Mouse (Mus musculus): ENCODE results near the gene Pxk.
"Not testable (repeated sequence)": the region's sequence is repeated elsewhere in the genome, so short reads cannot be mapped to it uniquely, and the experiment has no call there.

Gene Pxk

GRCm38 (mm10) chr14:8108047-8108446, 10.0 kb downstream of the Pxk start:
- no peak for DNase-seq

- no peak for DNase-seq
Observed at GRCm38 (mm10) chr14:8108976-8109375, 11.0 kb downstream of the Pxk start.

GRCm38 (mm10) chr14:8111545-8111944, 13.5 kb downstream of the Pxk start:
- no peak for DNase-seq

GRCm38 (mm10) chr14:8112036-8112435, 14.0 kb downstream of the Pxk start:
- DNase-seq: no peak

GRCm38 (mm10) chr14:8113616-8114015, 15.6 kb downstream of the Pxk start:
- DNase-seq: no peak

GRCm38 (mm10) chr14:8114306-8114705, 16.3 kb downstream of the Pxk start:
- DNase-seq: no peak

GRCm38 (mm10) chr14:8114756-8115155, 16.7 kb downstream of the Pxk start:
- DNase-seq: no peak

- DNase-seq: no peak
Observed at GRCm38 (mm10) chr14:8115772-8116171, 17.8 kb downstream of the Pxk start.

GRCm38 (mm10) chr14:8117371-8117770, 19.4 kb downstream of the Pxk start:
- DNase-seq: no peak

- DNase-seq: no peak
Observed at GRCm38 (mm10) chr14:8119454-8119853, 21.4 kb downstream of the Pxk start.

GRCm38 (mm10) chr14:8119904-8120303, 21.9 kb downstream of the Pxk start:
- no peak for DNase-seq

- no peak for DNase-seq
Observed at GRCm38 (mm10) chr14:8123141-8123540, 25.1 kb downstream of the Pxk start.

- not testable (repeated sequence) for DNase-seq
Observed at GRCm38 (mm10) chr14:8123611-8124010, 25.6 kb downstream of the Pxk start.

GRCm38 (mm10) chr14:8124046-8124881, 26.3 kb downstream of the Pxk start:
- no peak for DNase-seq

GRCm38 (mm10) chr14:8127971-8128370, 30.0 kb downstream of the Pxk start:
- DNase-seq: no peak

GRCm38 (mm10) chr14:8132789-8133188, 34.8 kb downstream of the Pxk start:
- no peak for DNase-seq

- DNase-seq: no peak
Observed at GRCm38 (mm10) chr14:8134234-8134633, 36.2 kb downstream of the Pxk start.

GRCm38 (mm10) chr14:8135130-8135529, 37.1 kb downstream of the Pxk start:
- no peak for DNase-seq

- DNase-seq: no peak
Observed at GRCm38 (mm10) chr14:8139724-8140710, 42.0 kb downstream of the Pxk start.

GRCm38 (mm10) chr14:8141131-8141530, 43.1 kb downstream of the Pxk start:
- no peak for DNase-seq

GRCm38 (mm10) chr14:8145594-8146558, 47.9 kb downstream of the Pxk start:
- DNase-seq: no peak

- no peak for DNase-seq
Observed at GRCm38 (mm10) chr14:8146611-8147223, 48.7 kb downstream of the Pxk start.
